Mouse (Mus musculus) ES-E14 (cell line): ENCODE measurements around the gene Atp5c1. TPM values are rescaled to one million over a fixed set of nuclear protein-coding genes. Genes with fewer than 3 reads are reported as not detected.

Experiments
- DNase-seq: peaks from one replicate; pipeline ENCODE4 v3.0.0-alpha.2; 2013; ENCODE audit warnings: low read depth, low spot score
- H3K27ac ChIP-seq: 2 replicates; pipeline ENCODE4 v1.5.1; 2012; ENCODE audit warnings: low read depth, mild to moderate bottlenecking, low read length, moderate library complexity, mixed read lengths; ENCODE audit not compliant: poor library complexity, insufficient read depth, severe bottlenecking
- H3K36me3 ChIP-seq: 2 replicates; pipeline ENCODE4 v1.6.1; 2012; ENCODE audit warnings: mild to moderate bottlenecking, low read length, moderate library complexity, mixed read lengths; ENCODE audit not compliant: control insufficient read depth, poor library complexity, insufficient read depth, severe bottlenecking
- H3K4me1 ChIP-seq, 2 experiments: fragments of 150-350 bp in 1 of 2; sonication (generic) in 1 of 2; 2 replicates each; pipeline ENCODE4 v1.6.1; 2012; ENCODE audit warnings: low read length in 2 of 2, mild to moderate bottlenecking in 1 of 2, mixed read lengths in 1 of 2; ENCODE audit not compliant: control insufficient read depth in 2 of 2, insufficient read depth in 2 of 2, poor library complexity in 1 of 2
- H3K4me3 ChIP-seq, 2 experiments: fragments of 150-350 bp in 1 of 2; sonication (generic) in 1 of 2; 2 replicates each; pipeline ENCODE4 v1.5.1; 2012; ENCODE audit warnings: low read length in 2 of 2, low read depth in 1 of 2, mild to moderate bottlenecking in 1 of 2, mixed read lengths in 1 of 2; ENCODE audit not compliant: insufficient read depth in 1 of 2, poor library complexity in 1 of 2, severe bottlenecking in 1 of 2
- H3K9ac ChIP-seq: 2 replicates; pipeline ENCODE4 v1.6.1; 2012; ENCODE audit warnings: low read depth, mild to moderate bottlenecking, low read length, mixed read lengths; ENCODE audit not compliant: poor library complexity, insufficient read depth, severe bottlenecking
- H3K9me3 ChIP-seq: fragments of 150-350 bp; sonication (generic); 2 replicates; pipeline ENCODE4 v1.6.1; 2012; ENCODE audit warnings: low read depth, mild to moderate bottlenecking, low read length; ENCODE audit not compliant: control insufficient read depth, insufficient read depth
- CHD2 ChIP-seq: IDR thresholded peaks from 2 replicates; pipeline ENCODE4 v1.6.1; 2014; ENCODE audit warnings: mild to moderate bottlenecking, low read depth, low read length, inconsistent platforms
- HCFC1 ChIP-seq: IDR thresholded peaks from 2 replicates; pipeline ENCODE4 v1.6.1; 2012; ENCODE audit warnings: low read length, inconsistent platforms, borderline replicate concordance; ENCODE audit not compliant: insufficient read depth
- MAFK ChIP-seq: IDR thresholded peaks from 2 replicates; pipeline ENCODE4 v1.6.1; 2014; ENCODE audit warnings: mild to moderate bottlenecking, low read depth, low read length, inconsistent platforms; ENCODE audit not compliant: insufficient read depth
- ZC3H11A ChIP-seq: IDR thresholded peaks from 2 replicates; pipeline ENCODE4 v1.6.1; 2012; ENCODE audit warnings: low read depth, mild to moderate bottlenecking, inconsistent platforms, low read length, borderline replicate concordance
- ZNF384 ChIP-seq: IDR thresholded peaks from 2 replicates; pipeline ENCODE4 v1.6.1; 2012; ENCODE audit warnings: low read depth, low read length, inconsistent platforms
- in situ Hi-C, 2 experiments: fragments of 600-800 bp; cut with MboI; formaldehyde crosslinking; loops; one replicate each; pipeline ENCODE4 v1.15.1; 2025; ENCODE audit warnings: low sequenced_read_pairs in 2 of 2, inconsistent platforms in 1 of 2; ENCODE audit not compliant: unreplicated experiment in 2 of 2
- total RNA-seq: library from RNA; depleted of rRNA; stranded (reverse); fragments of 300-350 nt; gene quantifications from 2 replicates; pipeline ENCODE4 v1.2.3, GENCODE M21; 2012

The Atp5c1 gene
- total RNA-seq, 1 experiment, result 386 TPM

GRCm38 (mm10) chr2:10119276-10119675 is 39.0 kb upstream of the Atp5c1 start:
- H3K9ac ChIP-seq, result no peak overlapping the region
- no peak overlapping the region for H3K27ac ChIP-seq
- TF ChIP-seq ZNF384 (no peak), CHD2 (no peak), HCFC1 (no peak), MAFK (no peak), ZC3H11A (no peak)
- no peaks in the 10 kb centered on the region for H3K36me3 ChIP-seq
- DNase-seq, result no peak
- H3K9me3 ChIP-seq, result no peaks in the 10 kb centered on the region
- in situ Hi-C loops, result no loop called here
- H3K4me3 ChIP-seq, result no peak overlapping the region
- H3K4me1 ChIP-seq, result no peaks in the 10 kb centered on the region

DNA sequence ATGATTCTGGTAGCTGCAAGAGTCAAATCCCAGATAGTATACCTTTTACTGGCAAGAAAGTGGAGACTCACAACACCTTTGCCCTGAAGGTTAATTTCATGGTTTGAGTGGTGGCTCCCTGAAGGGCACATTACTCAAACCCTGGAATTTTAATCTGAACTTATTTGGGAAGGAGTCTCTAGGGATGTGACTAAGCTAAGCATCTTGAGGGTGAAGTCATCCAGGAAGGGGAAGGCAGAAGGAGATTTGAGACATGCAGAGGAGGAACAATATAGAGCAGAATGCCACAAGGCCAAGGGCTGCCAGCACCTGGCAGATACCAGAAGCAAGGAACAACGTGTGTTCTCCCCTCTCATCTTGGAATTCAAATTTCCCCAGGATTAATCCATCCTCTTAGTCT is 38.4 kb upstream of the Atp5c1 start:
- H3K9ac ChIP-seq, result no peak overlapping the region
- TF ChIP-seq MAFK (no peak), ZC3H11A (no peak), HCFC1 (no peak), CHD2 (no peak)
- in situ Hi-C loops, result no loop called here

GRCm38 (mm10) chr2:10108535-10109189 is 28.4 kb upstream of the Atp5c1 start:
- H3K36me3 ChIP-seq, result no peaks in the 10 kb centered on the region
- in situ Hi-C loops, result loop anchor here in 1 of 2 experiments (10.0 kb wide), 1 partner anchor 186 kb away; no protein-coding TSS in a partner anchor
- H3K4me3 ChIP-seq, result no peak overlapping the region
- DNase-seq, result no peak
- H3K27ac ChIP-seq, result no peak overlapping the region
- no peak overlapping the region for H3K9ac ChIP-seq
- no peak for TF ChIP-seq MAFK
- no peak for TF ChIP-seq CHD2
- no peak for TF ChIP-seq ZNF384
- no peak for TF ChIP-seq HCFC1
- no peak for TF ChIP-seq ZC3H11A
- 0 out of 4 replicates have a peak, but pooled peaks cover 0 to 2% of the 10 kb centered on the region in 2 experiments for H3K4me1 ChIP-seq
- H3K9me3 ChIP-seq, result no peaks in the 10 kb centered on the region

More for the DNA sequence above, 38.4 kb upstream of the Atp5c1 start:
- no peak for DNase-seq
- no peak overlapping the region for H3K4me3 ChIP-seq
- H3K36me3 ChIP-seq, result no peaks in the 10 kb centered on the region
- no peaks in the 10 kb centered on the region for H3K9me3 ChIP-seq
- no peak overlapping the region for H3K27ac ChIP-seq
- no peaks in the 10 kb centered on the region for H3K4me1 ChIP-seq

DNA sequence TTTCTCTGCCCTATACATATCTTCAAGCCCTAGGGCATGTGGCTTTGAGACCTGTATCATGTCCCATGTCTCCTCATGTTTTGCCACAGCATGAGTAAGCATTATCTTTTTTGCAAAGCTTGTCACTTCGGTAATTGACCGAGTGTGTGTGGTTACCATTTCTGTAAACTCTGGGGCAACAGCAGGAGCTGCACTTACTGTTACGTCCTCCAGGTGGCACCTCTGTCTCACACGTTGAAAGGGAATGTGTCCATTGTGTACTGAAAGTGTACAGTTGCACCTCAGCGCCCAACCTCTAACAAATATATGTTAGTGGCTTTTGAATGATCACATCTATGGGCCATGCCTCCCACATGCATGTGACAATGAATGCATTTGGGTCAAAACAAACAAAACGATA is 20.9 kb upstream of the Atp5c1 start:
- TF ChIP-seq ZNF384, result no peak
- TF ChIP-seq ZC3H11A, result peak; percentile 83; the same call in 1 of the 2 replicates
- Histone ChIP-seq H3K36me3 (no peaks in the 10 kb centered on the region), H3K4me1 (0 out of 4 replicates have a peak, but pooled peaks cover 0 to 2% of the 10 kb centered on the region in 2 experiments), H3K9me3 (no peaks in the 10 kb centered on the region), H3K27ac (no peak overlapping the region), H3K4me3 (no peak overlapping the region), H3K9ac (no peak overlapping the region)
- DNase-seq, result peak; percentile 51
- in situ Hi-C loops, result loop anchor here (5.0 to 10.0 kb wide), 2 partner anchors 191 to 194 kb away; no protein-coding TSS in a partner anchor
